Mouse (Mus musculus): ENCODE results near the gene Rundc3a. TPM values are rescaled to one million over a fixed set of nuclear protein-coding genes. Genes with fewer than 3 reads are reported as not detected.

Gene Rundc3a
- polyA plus RNA-seq, 1 experiment: 10.3 TPM

DNA sequence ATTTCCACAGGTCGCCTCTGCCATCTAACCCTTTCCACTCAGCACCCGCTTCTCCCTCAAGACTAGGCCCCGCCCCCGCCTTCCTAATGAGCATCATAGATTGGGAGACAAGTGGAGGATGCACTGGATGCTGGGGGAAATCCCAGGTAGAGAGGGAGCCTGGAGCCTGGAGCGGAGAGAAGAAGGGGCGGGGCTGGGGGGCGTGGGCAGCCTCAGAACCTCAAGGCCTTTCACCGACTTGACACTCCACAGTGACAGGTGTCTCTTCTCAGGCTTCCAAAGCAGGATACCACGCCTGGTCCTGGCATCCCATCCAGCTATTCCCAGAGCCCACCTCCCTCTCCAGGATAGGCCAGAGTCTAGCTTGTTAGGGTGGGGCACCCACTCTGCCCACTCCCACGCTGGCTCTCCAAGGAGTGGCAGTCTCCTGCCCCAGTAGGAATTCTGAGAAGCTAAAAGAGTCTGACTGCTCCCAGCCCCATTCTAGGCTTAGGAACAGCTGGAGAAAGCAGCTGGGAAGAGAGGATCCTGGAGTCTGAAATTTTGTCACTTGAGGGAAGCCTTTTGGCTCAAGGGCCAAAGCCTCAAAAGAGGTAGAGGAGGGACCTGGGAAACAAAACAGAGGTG, 52.2 kb downstream of the Rundc3a start:
- Histone ChIP-seq H3K27me3 (ENCODE audit: control insufficient read depth, insufficient read depth, insufficient read length) (peaks cover 10% of the 10 kb centered on the region), H3K4me2 (ENCODE audit: low read depth) (peak overlapping the region; percentile 77), H3K4me3 (peak overlapping the region; percentile 72), H3K79me2 (ENCODE audit: control insufficient read depth, insufficient read depth) (no peaks in the 10 kb centered on the region), H3ac (ENCODE audit: control insufficient read depth, insufficient read length) (no peak overlapping the region), H3K36me3 (ENCODE audit: control insufficient read depth, insufficient read depth) (no peaks in the 10 kb centered on the region)
- TF ChIP-seq E2F4 (IDR thresholded peaks at IDR 0.05; ENCODE audit: insufficient read depth) (no peak), MYOG (IDR thresholded peaks at IDR 0.05; ENCODE audit: control insufficient read depth in 1 of 3, insufficient read depth in 1 of 3, insufficient read length in 2 of 3, low read depth in 2 of 3) (peak; percentile 58 to 87 (median 76)), TCF12 (IDR thresholded peaks at IDR 0.05; ENCODE audit: insufficient read depth, poor library complexity, severe bottlenecking) (peak; percentile 41), MYOD1 (IDR thresholded peaks at IDR 0.05; ENCODE audit: control insufficient read depth in 1 of 3, insufficient read length in 2 of 3, low read depth in 2 of 3) (peak; percentile 70 to 92 (median 74))

DNA sequence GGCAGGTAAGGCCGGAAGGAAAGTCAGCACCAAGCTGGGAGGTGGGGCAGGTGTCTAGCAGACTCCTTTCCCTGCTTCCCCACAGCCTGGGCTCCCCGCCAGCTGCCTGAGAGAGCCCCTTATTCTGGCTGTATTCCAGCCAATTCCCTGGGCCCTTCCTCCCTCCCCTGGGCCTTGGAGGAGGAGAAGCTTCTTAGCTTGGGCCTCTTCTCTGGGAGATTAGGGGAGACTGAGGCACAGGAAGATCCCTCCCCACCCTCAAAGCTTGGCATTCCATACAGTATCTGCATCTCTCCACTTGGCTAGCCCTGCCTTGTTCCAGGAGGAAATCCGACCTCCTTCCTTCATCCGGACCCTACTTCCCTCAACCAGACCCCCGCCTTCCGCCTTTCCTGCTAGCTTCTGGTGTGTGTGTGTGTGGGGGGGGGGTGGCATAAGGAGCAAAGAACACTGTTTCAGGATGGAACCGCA, 52.7 kb downstream of the Rundc3a start:
- TF ChIP-seq TCF12 (IDR thresholded peaks at IDR 0.05; ENCODE audit: insufficient read depth, poor library complexity, severe bottlenecking): no peak
- TF ChIP-seq POLR2A (IDR thresholded peaks at IDR 0.05; ENCODE audit: insufficient read length, low read depth): peak; percentile 46
- peak in 1 of 3 experiments; percentile 20 for TF ChIP-seq MYOD1 (IDR thresholded peaks at IDR 0.05; ENCODE audit: control insufficient read depth in 1 of 3, insufficient read length in 2 of 3, low read depth in 2 of 3)
- TF ChIP-seq TCF3 (IDR thresholded peaks at IDR 0.05; ENCODE audit: insufficient read length, low read depth): no peak
- TF ChIP-seq MAX (IDR thresholded peaks at IDR 0.05; ENCODE audit: low read depth): no peak
- H3K36me3 ChIP-seq (ENCODE audit: control insufficient read depth, insufficient read depth): no peaks in the 10 kb centered on the region
- H3K4me2 ChIP-seq (ENCODE audit: low read depth): peak overlapping the region; percentile 77
- peaks cover 10% of the 10 kb centered on the region for H3K27me3 ChIP-seq (ENCODE audit: control insufficient read depth, insufficient read depth, insufficient read length)
- H3ac ChIP-seq (ENCODE audit: control insufficient read depth, insufficient read length): peak overlapping the region; percentile 66
- peak overlapping the region; percentile 72 for H3K4me3 ChIP-seq
- H3K79me2 ChIP-seq (ENCODE audit: control insufficient read depth, insufficient read depth): no peaks in the 10 kb centered on the region

DNA sequence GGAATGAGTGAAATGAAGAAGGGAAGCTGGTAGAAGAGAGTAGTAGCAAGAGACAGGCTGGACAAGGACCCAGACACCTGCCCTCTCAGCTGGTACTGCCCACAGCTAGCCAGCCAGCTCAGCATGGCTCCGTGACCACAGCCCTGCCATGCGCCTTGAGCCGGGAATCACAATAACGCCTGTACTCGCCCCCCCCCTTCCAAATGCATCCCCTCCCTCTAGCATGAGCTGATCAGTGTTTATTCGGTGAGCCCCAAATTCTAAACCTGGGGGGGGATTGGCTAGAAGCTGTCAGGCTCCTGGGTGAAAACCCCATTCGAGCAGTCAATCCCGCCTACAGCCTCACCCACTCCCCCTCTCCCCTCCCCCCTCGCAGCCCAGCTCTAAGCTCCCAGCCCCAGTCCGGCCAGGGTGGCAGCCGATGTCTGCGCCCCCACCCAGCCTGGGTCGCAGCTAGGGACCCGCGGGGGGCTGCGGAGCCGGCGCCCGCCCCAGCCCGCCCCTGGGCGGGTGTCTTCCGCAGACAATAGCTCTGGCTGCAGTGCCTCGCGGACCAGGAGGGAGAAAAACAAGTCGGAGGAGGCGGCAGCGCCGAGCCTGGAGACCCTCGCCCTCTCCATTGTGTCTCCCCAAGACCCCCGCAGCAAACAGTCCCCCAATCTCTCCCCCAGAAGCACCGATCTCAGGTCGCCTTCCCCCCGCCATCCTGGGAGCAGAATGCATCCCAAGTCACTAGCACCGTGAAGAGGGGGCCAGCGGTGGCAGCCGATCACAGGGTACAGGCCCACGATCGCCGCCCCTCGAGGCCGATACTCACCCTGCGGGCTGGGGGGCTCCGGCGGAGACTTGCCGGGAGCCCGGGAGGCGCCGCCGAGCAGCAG, 53.6 kb downstream of the Rundc3a start:
- Histone ChIP-seq H3K4me3 (peak overlapping the region; percentile 72), H3ac (ENCODE audit: control insufficient read depth, insufficient read length) (peak overlapping the region; percentile 66), H3K36me3 (ENCODE audit: control insufficient read depth, insufficient read depth) (no peaks in the 10 kb centered on the region), H3K4me2 (ENCODE audit: low read depth) (peak overlapping the region; percentile 77), H3K27me3 (ENCODE audit: control insufficient read depth, insufficient read depth, insufficient read length) (peaks cover 10% of the 10 kb centered on the region), H3K79me2 (ENCODE audit: control insufficient read depth, insufficient read depth) (no peaks in the 10 kb centered on the region)
- TF ChIP-seq POLR2A (IDR thresholded peaks at IDR 0.05; ENCODE audit: insufficient read length, low read depth): peak; percentile 80
- no peak for TF ChIP-seq TCF12 (IDR thresholded peaks at IDR 0.05; ENCODE audit: insufficient read depth, poor library complexity, severe bottlenecking)
- peak; percentile 57 to 91 (median 82) for TF ChIP-seq MYOG (IDR thresholded peaks at IDR 0.05; ENCODE audit: control insufficient read depth in 1 of 3, insufficient read depth in 1 of 3, insufficient read length in 2 of 3, low read depth in 2 of 3)
- TF ChIP-seq CEBPB (IDR thresholded peaks at IDR 0.05; ENCODE audit: insufficient read depth, poor library complexity, severe bottlenecking): no peak
- peak; percentile 44 for TF ChIP-seq TCF3 (IDR thresholded peaks at IDR 0.05; ENCODE audit: insufficient read length, low read depth)
- no peak for TF ChIP-seq USF1 (IDR thresholded peaks at IDR 0.05; ENCODE audit: low read depth)
- TF ChIP-seq MYOD1 (IDR thresholded peaks at IDR 0.05; ENCODE audit: control insufficient read depth in 1 of 3, insufficient read length in 2 of 3, low read depth in 2 of 3): peak in 2 of 3 experiments; percentile 89 to 94
- TF ChIP-seq POLR2AphosphoS2 (IDR thresholded peaks at IDR 0.05; ENCODE audit: insufficient read length, low read depth): peak; percentile 69

DNA sequence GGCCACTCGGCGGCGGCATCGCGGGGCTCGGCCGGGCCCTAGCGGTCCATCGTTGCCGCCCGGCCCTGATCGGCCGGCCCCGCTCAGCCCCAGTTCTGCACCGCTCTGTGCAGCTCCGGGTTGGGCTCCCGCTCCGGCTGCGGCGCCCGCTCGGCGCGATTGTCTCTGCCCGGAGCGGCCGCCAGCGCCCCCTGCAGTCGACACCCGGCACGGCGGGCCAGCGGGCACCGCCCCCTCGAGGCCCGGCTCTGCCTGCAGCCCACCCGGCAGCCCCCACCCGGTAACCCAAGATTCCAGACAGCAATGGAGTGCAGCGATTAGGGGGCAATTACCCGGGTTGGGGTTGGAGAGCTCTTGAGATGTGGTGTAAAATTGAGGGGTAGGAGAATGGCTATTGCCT, 54.3 kb downstream of the Rundc3a start, which contains the start of gene Fam171a2:
Gene Fam171a2 (minus strand): TSS at position 186 of the 400 bp plus-strand sequence.
- no peak for TF ChIP-seq MAX (IDR thresholded peaks at IDR 0.05; ENCODE audit: low read depth)
- peak in 1 of 3 experiments; percentile 6 for TF ChIP-seq MYOG (IDR thresholded peaks at IDR 0.05; ENCODE audit: control insufficient read depth in 1 of 3, insufficient read depth in 1 of 3, insufficient read length in 2 of 3, low read depth in 2 of 3)
- TF ChIP-seq POLR2A (IDR thresholded peaks at IDR 0.05; ENCODE audit: insufficient read length, low read depth): peak; percentile 75
- no peak for TF ChIP-seq TCF12 (IDR thresholded peaks at IDR 0.05; ENCODE audit: insufficient read depth, poor library complexity, severe bottlenecking)
- TF ChIP-seq TCF3 (IDR thresholded peaks at IDR 0.05; ENCODE audit: insufficient read length, low read depth): no peak
- TF ChIP-seq SRF (IDR thresholded peaks at IDR 0.05; ENCODE audit: control insufficient read depth, insufficient read length, low read depth): no peak
- TF ChIP-seq POLR2AphosphoS2 (IDR thresholded peaks at IDR 0.05; ENCODE audit: insufficient read length, low read depth): peak; percentile 79
- no peak for TF ChIP-seq USF1 (IDR thresholded peaks at IDR 0.05; ENCODE audit: low read depth)
- TF ChIP-seq MYOD1 (IDR thresholded peaks at IDR 0.05; ENCODE audit: control insufficient read depth in 1 of 3, insufficient read length in 2 of 3, low read depth in 2 of 3): no peak
- no peak for TF ChIP-seq REST (IDR thresholded peaks at IDR 0.05; ENCODE audit: insufficient read depth, insufficient read length)
- no peak for TF ChIP-seq CEBPB (IDR thresholded peaks at IDR 0.05; ENCODE audit: insufficient read depth, poor library complexity, severe bottlenecking)
- TF ChIP-seq E2F4 (IDR thresholded peaks at IDR 0.05; ENCODE audit: insufficient read depth): no peak

More for the DNA sequence above, 54.3 kb downstream of the Rundc3a start, which contains the start of gene Fam171a2:
- Histone ChIP-seq H3K4me3 (peak within 1 kb of the TSS; percentile 72), H3K27me3 (ENCODE audit: control insufficient read depth, insufficient read depth, insufficient read length) (peaks cover 10% of the 10 kb centered on the region), H3K36me3 (ENCODE audit: control insufficient read depth, insufficient read depth) (no peaks in the 10 kb centered on the region), H3K79me2 (ENCODE audit: control insufficient read depth, insufficient read depth) (no peaks in the 10 kb centered on the region), H3ac (ENCODE audit: control insufficient read depth, insufficient read length) (peak within 1 kb of the TSS; percentile 66), H3K4me2 (ENCODE audit: low read depth) (peak within 1 kb of the TSS; percentile 77)

All from myocyte (in vitro differentiated cells).